Comparison of ENCODE assay signal across 22 mouse cellular contexts in the genomic region with DNA sequence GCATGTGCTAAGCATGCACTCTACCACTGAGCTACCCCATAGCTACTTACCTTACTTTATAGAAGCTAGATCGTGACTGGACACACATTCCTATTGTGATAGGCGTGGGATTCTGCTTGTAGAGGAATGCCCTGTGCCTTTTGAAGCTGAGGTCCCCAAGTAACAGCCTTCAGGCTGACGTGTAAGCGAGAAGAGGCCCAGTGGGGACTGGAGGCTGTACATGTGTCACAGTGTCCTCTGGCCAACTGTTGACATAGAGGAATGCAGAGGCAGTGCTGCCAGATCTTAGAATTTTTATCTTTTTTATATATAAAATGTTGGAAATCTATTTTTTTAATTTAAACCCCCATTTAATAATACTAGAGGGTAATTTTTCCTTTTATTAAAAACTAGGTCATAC.
"Had no signal": no experiment of that assay in that cellular context is flagged by ENCODE, and none has a peak within 500 bp of the region (broad histone marks: within the 10 kb centered on the region; RNA-seq: fewer than 3 reads in every experiment).

No protein-coding gene starts in this region.

- DNase-seq: kidney, postnatal 10 days; kidney, postnatal 36 days; layer of hippocampus, postnatal 36 days; left cerebral cortex, postnatal 4 days; liver, postnatal 0 days; lung, embryonic 14.5 days; right cerebral cortex, adult 18-20 months; right cerebral cortex, postnatal 14 days; right cerebral cortex, postnatal 4 days; thymus, postnatal 25 days had no signal

- H3K4me3 ChIP-seq: left cerebral cortex, adult 2 months; limb, embryonic 12.5 days; limb, embryonic 15.5 days; midbrain, embryonic 12.5 days; midbrain, embryonic 15.5 days; neural tube, embryonic 12.5 days; neural tube, embryonic 15.5 days; stomach, embryonic 15.5 days had no signal

- H3K9me3 ChIP-seq: limb, embryonic 12.5 days; limb, embryonic 15.5 days; midbrain, embryonic 12.5 days; midbrain, embryonic 15.5 days; neural tube, embryonic 12.5 days; neural tube, embryonic 15.5 days; stomach, embryonic 15.5 days had no signal

- H3K27ac ChIP-seq: left cerebral cortex, adult 2 months; limb, embryonic 12.5 days; limb, embryonic 15.5 days; liver, embryonic 14.5 days; macrophage; midbrain, embryonic 12.5 days; midbrain, embryonic 15.5 days; neural tube, embryonic 12.5 days; neural tube, embryonic 15.5 days; stomach, embryonic 15.5 days had no signal

- H3K27me3 ChIP-seq: limb, embryonic 12.5 days; limb, embryonic 15.5 days; midbrain, embryonic 12.5 days; midbrain, embryonic 15.5 days; neural tube, embryonic 12.5 days; neural tube, embryonic 15.5 days; stomach, embryonic 15.5 days had no signal

- H3K9ac ChIP-seq: limb, embryonic 12.5 days; limb, embryonic 15.5 days; liver, embryonic 14.5 days; liver, postnatal 0 days; lung, embryonic 14.5 days; midbrain, embryonic 12.5 days; midbrain, embryonic 15.5 days; neural tube, embryonic 12.5 days; neural tube, embryonic 15.5 days; stomach, embryonic 15.5 days had no signal

- H3K4me1 ChIP-seq: limb, embryonic 12.5 days; limb, embryonic 15.5 days; midbrain, embryonic 12.5 days; midbrain, embryonic 15.5 days; neural tube, embryonic 12.5 days; neural tube, embryonic 15.5 days; stomach, embryonic 15.5 days had no signal

- ATAC-seq: liver, postnatal 0 days; lung, postnatal 0 days; midbrain, embryonic 15.5 days had no signal

- H3K4me2 ChIP-seq: limb, embryonic 12.5 days; limb, embryonic 15.5 days; liver, embryonic 11.5 days; lung, embryonic 14.5 days; midbrain, embryonic 12.5 days; midbrain, embryonic 15.5 days; neural tube, embryonic 12.5 days; neural tube, embryonic 15.5 days; stomach, embryonic 15.5 days had no signal
